Mouse (Mus musculus) liver, adult 2 months (tissue): ENCODE measurements around the gene Megf11.

ENCODE experiments used
- CTCF ChIP-seq: fragments of 200-500 bp; IDR thresholded peaks from 2 replicates; pipeline ENCODE4 v1.5.1; 2011; ENCODE audit warnings: low read depth, low read length, control low read depth
- POLR2A ChIP-seq: fragments of 200-500 bp; IDR thresholded peaks from 2 replicates; pipeline ENCODE4 v1.6.1; 2011; ENCODE audit warnings: low read length, control low read depth; ENCODE audit not compliant: insufficient read depth; ENCODE audit errors: extremely low read depth

DNA sequence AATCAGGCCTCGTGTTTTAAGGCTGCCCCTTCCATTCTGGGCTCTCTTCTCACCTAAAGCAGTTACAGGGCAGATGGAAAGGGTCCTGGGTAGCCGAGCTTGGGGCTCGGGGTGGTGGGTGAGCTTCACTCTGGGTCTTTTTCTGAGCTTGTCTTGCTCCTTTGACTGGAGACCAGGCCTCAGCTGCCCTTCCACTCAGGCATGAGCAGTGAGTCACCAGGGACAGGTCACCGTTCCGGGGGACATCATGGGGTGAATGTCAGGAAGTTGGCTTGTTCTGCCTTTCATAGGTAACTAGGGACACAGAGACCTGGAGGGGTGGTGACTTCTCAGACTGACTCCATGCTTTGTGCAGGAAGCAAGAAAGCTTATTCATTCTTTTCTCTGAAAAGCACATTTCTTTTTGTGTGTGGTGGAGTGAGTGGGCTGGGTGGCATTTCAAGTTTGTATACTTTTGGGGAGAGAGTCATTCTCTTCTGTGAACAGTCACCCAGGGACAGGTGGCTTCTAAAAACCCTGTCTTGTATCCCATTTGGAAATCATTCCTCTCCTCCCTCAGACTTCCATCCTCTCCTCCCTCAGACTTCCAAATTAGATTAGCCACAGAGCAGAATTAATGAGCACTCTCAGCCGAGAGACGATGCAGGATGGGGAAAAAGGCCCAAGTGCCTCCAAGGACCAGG is 10.0 kb downstream of the Megf11 start:
- no peak for TF ChIP-seq CTCF
- TF ChIP-seq POLR2A, result no peak
